Mouse (Mus musculus): ENCODE data around the gene Olfr608. TPM values are rescaled to one million over a fixed set of nuclear protein-coding genes. Genes with fewer than 3 reads are reported as not detected.

Gene Olfr608
- polyA plus RNA-seq (2017; shearing (Covaris generic)): not detected

DNA sequence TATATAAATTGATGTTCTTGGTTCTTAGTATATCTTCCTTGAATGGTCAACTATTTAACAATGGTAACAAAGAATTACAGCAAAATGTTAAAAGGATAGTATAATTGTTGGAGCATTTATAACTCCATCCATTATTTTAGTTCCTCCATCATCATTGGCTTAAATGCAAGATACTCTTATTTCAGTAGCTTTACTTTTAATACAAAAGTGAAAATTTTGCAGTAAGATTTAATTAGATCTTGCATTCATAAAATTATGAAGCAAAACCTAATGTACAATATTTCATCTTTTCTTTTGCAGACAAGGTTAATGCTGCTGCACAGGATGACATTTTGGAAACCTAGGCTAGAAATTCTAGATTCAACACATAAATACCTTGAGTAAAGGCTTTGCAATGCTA is at the start of gene Olfr608:
TSS of gene Olfr608 (plus strand) at position 301 of the 400 bp plus-strand sequence.

DNA sequence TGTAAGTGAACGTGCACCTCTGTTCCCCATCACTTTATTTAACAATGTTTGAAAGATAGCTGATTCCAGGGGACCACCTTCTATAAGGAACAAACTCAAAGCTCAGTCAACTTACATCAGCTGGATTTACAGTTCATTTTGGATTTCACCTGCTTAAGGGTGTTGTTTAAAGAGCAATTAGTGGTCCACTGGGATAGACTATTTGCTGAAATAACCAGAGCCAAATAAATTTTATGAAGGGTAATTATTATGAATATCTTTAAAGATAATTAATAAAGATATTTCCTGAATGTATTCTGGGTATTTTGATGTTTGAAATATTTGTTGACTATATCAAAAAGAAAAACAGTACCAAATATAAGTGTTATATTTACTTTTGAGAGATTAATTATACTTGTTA is 24.3 kb upstream of the Olfr608 start, which contains the start of gene Olfr605:
TSS of gene Olfr605 (minus strand) at position 101 of the 400 bp plus-strand sequence.

DNA sequence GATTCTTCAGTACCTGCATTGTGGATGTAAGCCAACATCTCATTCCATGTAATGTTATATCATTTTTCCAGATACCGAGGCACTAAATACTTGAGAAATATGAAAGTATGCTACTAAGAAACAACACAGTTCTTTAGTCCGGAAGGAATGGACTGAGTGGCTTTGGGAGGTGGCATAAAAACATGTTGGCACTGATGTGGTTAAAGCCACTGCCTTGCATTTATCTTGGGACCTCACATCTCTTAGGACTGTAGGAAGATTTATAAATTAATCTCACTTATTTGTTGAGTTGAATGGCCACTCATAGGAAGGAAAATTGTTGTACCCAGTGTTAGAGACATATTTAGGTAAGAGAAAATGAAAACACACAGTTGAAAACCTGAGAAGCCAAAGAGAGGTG is 20.9 kb upstream of the Olfr608 start, which contains the start of gene Olfr606:
TSS of gene Olfr606 (plus strand) at position 301 of the 400 bp plus-strand sequence.

GRCm38 (mm10) chr7:103497962-103498361 is 28.3 kb downstream of the Olfr608 start, which contains the start of gene Olfr609:
Gene Olfr609 (minus strand): TSS chr7:103498062.

GRCm38 (mm10) chr7:103512022-103512421 is 42.3 kb downstream of the Olfr608 start, which contains the start of gene Olfr610:
Gene Olfr610 (minus strand): TSS chr7:103512122.

GRCm38 (mm10) chr7:103520746-103521145 is 51.1 kb downstream of the Olfr608 start, which contains the start of gene Olfr611:
Gene Olfr611 (minus strand): TSS chr7:103520846.

Other genes with a start within 250 kb of the Olfr608 start
- gene Usp17ld, start 217.4 kb upstream of the Olfr608 start, polyA plus RNA-seq (2017; shearing (Covaris generic)): not detected
- gene Olfr596, start 164.2 kb upstream of the Olfr608 start, polyA plus RNA-seq (2017; shearing (Covaris generic)): not detected
- gene Olfr597, start 153.6 kb upstream of the Olfr608 start, polyA plus RNA-seq (2017; shearing (Covaris generic)): 0.25 TPM
- not detected for gene Olfr598, start 146.3 kb upstream of the Olfr608 start, polyA plus RNA-seq (2017; shearing (Covaris generic))
- not detected for gene Olfr599, start 134.0 kb upstream of the Olfr608 start, polyA plus RNA-seq (2017; shearing (Covaris generic))
- not detected for gene Olfr600, start 120.2 kb upstream of the Olfr608 start, polyA plus RNA-seq (2017; shearing (Covaris generic))
- gene Olfr601, start 107.2 kb upstream of the Olfr608 start, polyA plus RNA-seq (2017; shearing (Covaris generic)): not detected
- gene Olfr603, start 83.7 kb upstream of the Olfr608 start, polyA plus RNA-seq (2017; shearing (Covaris generic)): not detected
- not detected for gene Usp17lc, start 54.8 kb upstream of the Olfr608 start, polyA plus RNA-seq (2017; shearing (Covaris generic))
- not detected for gene Olfr605, start 24.4 kb upstream of the Olfr608 start, polyA plus RNA-seq (2017; shearing (Covaris generic))
- gene Olfr606, start 20.8 kb upstream of the Olfr608 start, polyA plus RNA-seq (2017; shearing (Covaris generic)): not detected
- 0.20 TPM for gene Olfr607, start 5.7 kb upstream of the Olfr608 start, polyA plus RNA-seq (2017; shearing (Covaris generic))
- not detected for gene Olfr609, start 28.2 kb downstream of the Olfr608 start, polyA plus RNA-seq (2017; shearing (Covaris generic))
- not detected for gene Olfr610, start 42.2 kb downstream of the Olfr608 start, polyA plus RNA-seq (2017; shearing (Covaris generic))
- not detected for gene Olfr611, start 51.0 kb downstream of the Olfr608 start, polyA plus RNA-seq (2017; shearing (Covaris generic))
- gene Olfr612, start 72.8 kb downstream of the Olfr608 start, polyA plus RNA-seq (2017; shearing (Covaris generic)): not detected
- gene Olfr613, start 78.2 kb downstream of the Olfr608 start, polyA plus RNA-seq (2017; shearing (Covaris generic)): 0.06 TPM
- gene Olfr615, start 86.2 kb downstream of the Olfr608 start, polyA plus RNA-seq (2017; shearing (Covaris generic)): not detected
- not detected for gene Olfr616, start 99.3 kb downstream of the Olfr608 start, polyA plus RNA-seq (2017; shearing (Covaris generic))
- gene Olfr617, start 103.2 kb downstream of the Olfr608 start, polyA plus RNA-seq (2017; shearing (Covaris generic)): not detected
- not detected for gene Olfr618, start 120.2 kb downstream of the Olfr608 start, polyA plus RNA-seq (2017; shearing (Covaris generic))
- gene Olfr619, start 130.7 kb downstream of the Olfr608 start, polyA plus RNA-seq (2017; shearing (Covaris generic)): not detected
- gene Olfr620, start 142.7 kb downstream of the Olfr608 start, polyA plus RNA-seq (2017; shearing (Covaris generic)): 0.25 TPM
- gene Olfr622, start 172.8 kb downstream of the Olfr608 start, polyA plus RNA-seq (2017; shearing (Covaris generic)): not detected
- gene Olfr623, start 193.8 kb downstream of the Olfr608 start, polyA plus RNA-seq (2017; shearing (Covaris generic)): not detected
- gene Olfr624, start 201.3 kb downstream of the Olfr608 start, polyA plus RNA-seq (2017; shearing (Covaris generic)): 0.06 TPM
- gene Olfr625-ps1, start 212.8 kb downstream of the Olfr608 start, polyA plus RNA-seq (2017; shearing (Covaris generic)): not detected
- gene Olfr243, start 244.8 kb downstream of the Olfr608 start, polyA plus RNA-seq (2017; shearing (Covaris generic)): not detected